Mouse (Mus musculus) neural tube, embryonic 12.5 days (tissue): ENCODE measurements around the gene Phlda2. TPM values are rescaled to one million over a fixed set of nuclear protein-coding genes. Genes with fewer than 3 reads are reported as not detected.

Experiments used
- ATAC-seq: fragments of 200-750 bp; cut with Nextera tagmentation; 2 replicates; pipeline ENCODE4 v1.8.0; 2017; ENCODE audit warnings: low read depth, mild to moderate bottlenecking, moderate TSS enrichment, moderate library complexity; ENCODE audit not compliant: low FRiP score
- H3K27ac ChIP-seq: fragments of 300-500 bp; sonication (generic); 2 replicates; pipeline ENCODE4 v1.5.1; 2016
- H3K27me3 ChIP-seq: fragments of 300-500 bp; sonication (generic); replicated peaks from 2 replicates; pipeline ENCODE4 v1.6.1; 2016; ENCODE audit warnings: mild to moderate bottlenecking
- H3K36me3 ChIP-seq: fragments of 300-500 bp; sonication (generic); 2 replicates; pipeline ENCODE4 v1.6.1; 2016; ENCODE audit warnings: mild to moderate bottlenecking
- H3K4me1 ChIP-seq: fragments of 300-500 bp; sonication (generic); 2 replicates; pipeline ENCODE4 v1.6.1; 2016
- H3K4me2 ChIP-seq: fragments of 300-500 bp; sonication (generic); replicated peaks from 2 replicates; pipeline ENCODE4 v1.6.1; 2016; ENCODE audit warnings: mild to moderate bottlenecking
- H3K4me3 ChIP-seq: fragments of 300-500 bp; sonication (generic); 2 replicates; pipeline ENCODE4 v1.5.1; 2016
- H3K9ac ChIP-seq: fragments of 300-500 bp; sonication (generic); 2 replicates; pipeline ENCODE4 v1.6.1; 2016; ENCODE audit warnings: mild to moderate bottlenecking
- H3K9me3 ChIP-seq: fragments of 300-500 bp; sonication (generic); 2 replicates; pipeline ENCODE4 v1.6.1; 2016; ENCODE audit warnings: mild to moderate bottlenecking
- whole genome bisulfite sequencing: fragments of 180-500 bp; shearing (Covaris S2); methylation state at CpG from one replicate; pipeline ENCODE4 v1.1.7; 2016; 5-methylcytosine and 5-hydroxymethylcytosine counted together
- polyA plus RNA-seq: library from polyadenylated mRNA; unstranded; fragments of >200 nt; fragmentation: Nextera tagmentation; extraction: Ambion mirVana; gene quantifications from 2 replicates; pipeline ENCODE4 v1.2.1, GENCODE M21; 2016

Phlda2 gene
- polyA plus RNA-seq, 1 experiment from 2014 or later, result 1.9 TPM

DNA sequence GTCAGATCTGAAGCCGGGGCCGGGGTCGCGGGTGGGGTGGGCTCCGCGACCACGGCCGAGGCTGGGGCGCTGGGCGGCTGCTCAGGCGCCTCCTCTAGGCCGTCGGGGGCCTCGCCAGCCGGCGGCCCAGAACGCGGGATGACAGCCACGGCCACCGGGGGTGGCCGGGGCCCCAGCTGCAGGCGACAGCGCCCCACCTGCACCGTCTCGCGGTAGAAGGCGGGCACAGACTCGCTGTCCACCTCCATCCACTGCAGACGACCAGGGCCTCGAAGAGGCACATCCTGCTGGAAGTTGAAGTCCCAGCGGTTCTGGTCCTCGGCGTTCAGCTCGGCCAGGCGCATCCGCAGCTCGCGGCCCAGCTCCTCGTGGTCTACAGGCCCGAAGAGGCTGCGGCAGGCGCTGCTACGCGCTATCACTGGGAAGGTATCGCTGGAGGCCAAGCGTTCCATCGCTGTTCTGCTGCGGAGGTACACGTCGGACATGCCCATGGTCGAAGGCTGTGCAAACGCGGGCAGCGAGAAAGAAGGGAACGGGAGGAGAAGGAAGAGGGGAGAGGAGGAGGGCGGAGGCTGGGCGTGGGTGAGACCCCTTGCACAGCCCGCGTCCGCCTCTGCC lies 42.6 kb downstream of the Phlda2 start:
- peak overlapping the region; percentile 67 for H3K4me3 ChIP-seq
- H3K27ac ChIP-seq, result peak overlapping the region; percentile 66
- H3K27me3 ChIP-seq, result peaks cover 12% of the 10 kb centered on the region; the same call in 1 of the 2 replicates
- H3K9ac ChIP-seq, result peak overlapping the region; percentile 86
- H3K9me3 ChIP-seq, result peaks cover 30% of the 10 kb centered on the region
- H3K36me3 ChIP-seq, result no peaks in the 10 kb centered on the region; the same call in 1 of the 2 replicates
- ATAC-seq, result peak; percentile 7; the same call in 1 of the 2 replicates
- H3K4me1 ChIP-seq, result peaks cover 16% of the 10 kb centered on the region
- 36% methylated on average over 60 of the region's 60 CpGs for WGBS
- peak overlapping the region; percentile 62 for H3K4me2 ChIP-seq

- peak; percentile 15; the same call in 1 of the 2 replicates for ATAC-seq
- 29% methylated on average over 100 of the region's 100 CpGs for WGBS
- H3K36me3 ChIP-seq, result no peaks in the 10 kb centered on the region; the same call in 1 of the 2 replicates
- H3K9me3 ChIP-seq, result peaks cover 30% of the 10 kb centered on the region
- H3K27ac ChIP-seq, result peak overlapping the region; percentile 66
- peak overlapping the region; percentile 86 for H3K9ac ChIP-seq
- 0 out of 2 replicates have a peak, but pooled peaks cover 5% of the 10 kb centered on the region for H3K27me3 ChIP-seq
- H3K4me1 ChIP-seq, result peaks cover 9% of the 10 kb centered on the region
- H3K4me3 ChIP-seq, result peak overlapping the region; percentile 67
- peak overlapping the region; percentile 62 for H3K4me2 ChIP-seq
Measured at GRCm38 (mm10) chr7:143459332-143460211, 43.4 kb downstream of the Phlda2 start.

- Histone ChIP-seq H3K27ac (peak overlapping the region; percentile 66), H3K4me3 (peak overlapping the region; percentile 67), H3K9me3 (peaks cover 30% of the 10 kb centered on the region), H3K36me3 (no peaks in the 10 kb centered on the region; the same call in 1 of the 2 replicates), H3K27me3 (0 out of 2 replicates have a peak, but pooled peaks cover 5% of the 10 kb centered on the region), H3K9ac (peak overlapping the region; percentile 86), H3K4me2 (peak overlapping the region; percentile 62), H3K4me1 (peaks cover 6% of the 10 kb centered on the region)
- no peak for ATAC-seq
- WGBS, result 34% methylated on average over 38 of the region's 38 CpGs
Measured at GRCm38 (mm10) chr7:143458963-143459331, 44.0 kb downstream of the Phlda2 start.

Other genes with a start within 250 kb of the Phlda2 start
- 1,329 and 1,332 TPM in 2 replicates for gene Cdkn1c, start 42.1 kb downstream of the Phlda2 start, polyA plus RNA-seq
- 0.52 and 0.85 TPM in 2 replicates for gene Slc22a18, start 29.4 kb downstream of the Phlda2 start, polyA plus RNA-seq
- gene Nap1l4, start 46.0 kb upstream of the Phlda2 start, polyA plus RNA-seq, result 335 and 344 TPM in 2 replicates
- gene Cars, start 96.9 kb upstream of the Phlda2 start, polyA plus RNA-seq, result 59.3 and 61.2 TPM in 2 replicates
- gene Tnfrsf26, start 125.6 kb upstream of the Phlda2 start, polyA plus RNA-seq, result 0.06 and 0.14 TPM in 2 replicates
- gene Tnfrsf22, start 146.5 kb upstream of the Phlda2 start, polyA plus RNA-seq, result 6.6 and 6.7 TPM in 2 replicates
- gene Tnfrsf23, start 182.7 kb upstream of the Phlda2 start, polyA plus RNA-seq, result 0.48 and 0.72 TPM in 2 replicates